Mouse (Mus musculus) hematopoietic stem cell, adult 5-6 weeks (primary cell): Measurements from ENCODE around the gene Rlf. TPM values are rescaled to one million over a fixed set of nuclear protein-coding genes. Genes with fewer than 3 reads are reported as not detected.

ENCODE experiments used
- ATAC-seq, 2 experiments: fragments of 125-278 bp in 1 of 2; replicated peaks in 1 of 2; 2 replicates each; pipeline ENCODE4 v1.8.0; 2016 to 2017; ENCODE audit warnings: inconsistent platforms in 2 of 2, mild to moderate bottlenecking in 2 of 2, moderate number of reproducible peaks in 2 of 2, low read depth in 1 of 2, moderate TSS enrichment in 1 of 2; ENCODE audit not compliant: low FRiP score in 2 of 2, poor library complexity in 2 of 2, severe bottlenecking in 2 of 2, insufficient read depth in 1 of 2, low TSS enrichment in 1 of 2
- total RNA-seq: library from RNA; stranded (forward); fragments of 172-1452, 232-1000 nt; gene quantifications from 2 replicates; pipeline ENCODE4 v1.2.3, GENCODE M21; 2017

Gene Rlf
- total RNA-seq: 45.5 and 45.9 TPM in 2 replicates

DNA sequence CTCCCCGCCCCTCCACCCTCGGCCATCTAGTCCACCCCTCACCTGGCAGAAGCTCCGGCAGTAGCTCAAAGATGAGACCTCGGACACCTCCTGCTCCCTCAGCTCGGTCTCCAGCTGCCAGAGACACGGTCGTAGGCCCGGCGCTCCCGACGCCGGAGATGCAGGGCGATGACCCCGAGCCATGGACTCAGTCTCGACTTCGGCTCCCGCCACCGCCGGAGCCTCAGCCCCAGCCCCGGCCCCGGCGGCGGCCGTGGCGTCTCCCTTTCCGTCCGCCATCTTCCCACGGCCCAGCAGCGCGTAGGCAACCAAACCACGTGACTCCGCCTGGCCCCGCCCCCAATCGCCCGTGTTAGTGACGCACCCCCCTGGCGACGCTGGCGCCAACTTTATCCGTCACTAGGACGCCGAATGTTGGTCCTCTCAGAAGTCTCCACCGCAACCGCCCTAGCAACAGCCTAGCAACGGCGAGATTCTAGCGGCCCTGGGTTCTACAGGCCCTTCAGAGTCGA lies at the start of gene Rlf:
Rlf (minus strand) TSS at position 292 of the 512 bp plus-strand sequence.
- peak; percentile 92 to 94 for ATAC-seq

- ATAC-seq: no peak
These were observed 26.7 kb upstream of the Rlf start for GRCm38 (mm10) chr4:121241612-121242000.

- peak; percentile 76 to 81 for ATAC-seq
These were observed 26.0 kb upstream of the Rlf start for GRCm38 (mm10) chr4:121240637-121241611.

DNA sequence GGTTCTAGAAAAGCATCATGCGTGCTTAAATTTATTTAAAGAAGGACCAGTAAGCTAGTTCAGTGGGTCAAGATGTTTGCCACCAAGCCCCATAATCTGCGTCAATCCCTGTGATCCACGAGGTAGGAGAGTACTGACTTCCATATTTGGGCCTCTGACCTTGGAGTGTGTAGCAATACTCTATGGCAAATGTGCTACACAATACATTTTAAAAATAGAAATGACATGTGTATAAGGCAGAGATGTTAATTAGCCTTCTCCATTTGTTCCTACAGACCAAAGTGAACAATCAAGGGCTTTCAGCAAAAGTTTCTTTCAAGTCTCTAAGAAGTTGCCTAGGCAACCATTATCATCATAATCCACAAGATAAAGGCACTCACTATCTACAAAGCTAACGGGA lies 25.0 kb upstream of the Rlf start:
- no peak for ATAC-seq

DNA sequence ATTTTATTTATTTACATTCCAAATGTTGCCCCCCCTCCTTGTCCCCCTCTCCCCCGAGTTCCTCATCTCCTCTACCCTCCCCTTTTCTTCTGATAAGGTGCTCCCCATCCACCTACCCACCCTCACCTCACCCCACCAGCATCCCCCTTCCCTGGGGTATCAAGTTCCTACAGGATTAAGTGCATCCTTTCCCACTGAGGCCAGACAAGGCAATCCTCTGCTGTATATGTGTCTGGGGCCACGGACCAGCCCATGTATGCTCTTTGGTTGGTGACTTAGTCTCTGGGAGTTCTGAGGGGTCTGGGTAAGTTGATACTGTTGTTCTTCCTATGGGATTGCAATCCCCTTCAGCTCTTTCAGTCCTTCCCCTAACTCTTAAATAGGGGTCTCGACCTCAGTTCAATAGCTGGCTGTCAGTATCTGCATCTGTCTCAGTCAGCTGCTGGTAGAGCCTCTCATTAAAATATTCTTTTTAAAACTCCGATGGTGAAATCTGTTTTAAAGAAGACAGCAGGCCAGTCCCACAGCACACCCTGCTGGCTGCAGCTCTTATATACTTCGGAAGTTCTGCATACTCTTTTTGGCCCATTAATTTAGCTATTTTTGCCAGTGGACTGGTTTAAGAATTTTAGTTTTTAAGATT lies 17.0 kb upstream of the Rlf start:
- ATAC-seq: peak; percentile 50 to 54; a peak in 1 of 4 replicates

DNA sequence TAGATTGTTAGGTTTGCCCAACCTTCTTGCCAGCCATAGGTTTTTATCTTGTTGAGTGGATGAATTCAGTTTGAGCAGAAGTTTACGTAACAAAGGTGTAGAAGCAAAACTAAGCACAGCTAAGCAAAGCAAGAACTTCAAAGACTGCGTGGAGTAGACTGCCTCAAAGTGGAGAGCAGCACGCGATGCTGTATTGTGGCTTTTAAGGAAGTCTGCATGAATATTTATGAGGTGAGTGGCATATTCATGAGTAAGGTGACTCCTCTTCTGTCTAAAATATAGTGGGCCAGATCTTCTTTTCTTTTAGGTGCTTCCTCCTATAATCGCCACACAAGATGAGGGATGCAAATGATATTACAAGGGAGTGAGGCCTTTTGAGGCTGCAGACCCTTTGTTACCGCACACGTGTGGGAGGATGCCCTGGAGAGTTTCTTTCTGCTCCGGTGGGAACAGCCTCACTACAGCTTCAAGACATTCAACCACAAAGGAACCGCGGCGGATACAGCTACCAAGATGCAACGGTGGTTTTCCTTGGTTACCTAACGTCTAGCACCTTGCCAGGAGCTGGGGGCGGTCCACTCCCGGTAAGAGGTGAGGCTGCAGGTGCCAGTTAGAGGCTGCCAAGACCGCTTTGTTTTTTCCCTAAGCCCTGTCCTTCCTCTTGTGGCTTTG lies 16.2 kb upstream of the Rlf start:
- ATAC-seq: peak; percentile 84 to 85

GRCm38 (mm10) chr4:121227072-121227471 lies 12.2 kb upstream of the Rlf start:
- no peak for ATAC-seq

GRCm38 (mm10) chr4:121225177-121225576 lies 10.3 kb upstream of the Rlf start:
- ATAC-seq: no peak

DNA sequence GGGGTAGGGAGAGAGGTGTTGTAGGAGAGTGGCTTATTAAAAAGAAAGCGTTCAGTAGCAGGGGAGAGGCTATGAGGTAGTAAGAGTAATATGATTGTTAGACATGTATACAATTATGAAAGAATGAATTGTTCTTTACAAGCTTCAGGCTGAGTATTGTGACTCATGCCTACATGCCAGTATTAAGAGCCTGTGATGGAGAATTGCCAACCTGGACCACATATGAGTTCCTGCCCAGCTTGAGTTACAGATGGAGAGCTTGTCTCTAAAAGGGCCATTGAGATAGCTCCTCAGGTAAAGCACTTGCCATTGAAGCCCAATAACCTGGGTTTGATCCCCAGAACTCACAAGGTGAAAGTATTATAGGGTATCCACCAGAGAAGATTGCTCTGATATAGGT lies 8.3 kb upstream of the Rlf start:
- ATAC-seq: no peak

- ATAC-seq: no peak
These were observed 1.3 kb upstream of the Rlf start for GRCm38 (mm10) chr4:121216216-121216615.

DNA sequence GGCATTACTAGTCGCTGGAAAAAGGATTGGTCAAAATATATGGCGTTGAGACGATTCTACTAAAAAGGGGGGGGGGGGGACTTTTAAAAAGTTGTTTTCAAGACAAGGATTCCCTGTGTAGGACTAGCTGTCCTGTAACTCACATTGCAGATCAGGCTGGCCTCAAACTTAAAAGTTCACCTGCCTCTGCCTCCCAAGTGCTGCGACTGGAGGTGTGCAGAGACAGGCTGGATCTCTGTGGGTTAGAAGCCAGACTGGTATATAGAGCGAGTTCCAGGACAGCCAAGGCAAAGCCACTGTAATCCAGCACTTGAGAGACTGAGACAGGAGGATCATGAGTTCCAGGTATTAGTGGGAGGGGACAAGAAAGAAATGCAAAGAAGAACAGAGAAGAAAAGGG lies 605 bp upstream of the Rlf start:
- no peak for ATAC-seq

GRCm38 (mm10) chr4:121213936-121214792 lies 720 bp downstream of the Rlf start:
- peak; percentile 64 to 78 for ATAC-seq

- ATAC-seq: no peak
These were observed 6.0 kb downstream of the Rlf start for GRCm38 (mm10) chr4:121208911-121209310.

GRCm38 (mm10) chr4:121197856-121198255 lies 17.0 kb downstream of the Rlf start:
- no peak for ATAC-seq

DNA sequence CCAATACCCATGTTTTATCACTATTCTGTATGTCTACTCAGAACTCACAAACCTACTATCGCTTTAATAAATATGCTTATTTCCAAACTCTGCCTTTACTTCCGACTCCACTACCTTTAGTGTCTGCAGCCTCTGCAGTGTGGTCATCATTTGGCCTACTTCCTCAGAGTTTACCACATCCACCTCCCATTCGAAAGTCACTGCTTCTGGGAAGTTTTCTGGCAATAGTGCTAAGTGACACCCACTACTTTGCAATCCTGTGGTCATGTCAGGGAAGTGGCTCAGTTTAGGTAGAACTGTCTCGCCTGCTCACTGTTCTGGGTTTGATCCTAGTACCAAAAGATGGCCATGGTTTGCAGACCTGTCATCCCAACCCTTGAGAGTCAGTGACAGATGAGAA lies 17.9 kb downstream of the Rlf start:
- peak; percentile 75 to 82 for ATAC-seq

GRCm38 (mm10) chr4:121196205-121196604 lies 18.7 kb downstream of the Rlf start:
- ATAC-seq: peak; percentile 93 to 98

- no peak for ATAC-seq
These were observed 20.1 kb downstream of the Rlf start for GRCm38 (mm10) chr4:121194736-121195135.
